Mouse (Mus musculus): ENCODE measurements around the gene Fbxw16. TPM values are rescaled to one million over a fixed set of nuclear protein-coding genes. Genes with fewer than 3 reads are reported as not detected.
"Not testable (repeated sequence)": the region's sequence is repeated elsewhere in the genome, so short reads cannot be mapped to it uniquely, and the experiment has no call there.

Fbxw16 gene
- not detected in 2 replicates for polyA plus RNA-seq (2012; rRNA removed)

DNA sequence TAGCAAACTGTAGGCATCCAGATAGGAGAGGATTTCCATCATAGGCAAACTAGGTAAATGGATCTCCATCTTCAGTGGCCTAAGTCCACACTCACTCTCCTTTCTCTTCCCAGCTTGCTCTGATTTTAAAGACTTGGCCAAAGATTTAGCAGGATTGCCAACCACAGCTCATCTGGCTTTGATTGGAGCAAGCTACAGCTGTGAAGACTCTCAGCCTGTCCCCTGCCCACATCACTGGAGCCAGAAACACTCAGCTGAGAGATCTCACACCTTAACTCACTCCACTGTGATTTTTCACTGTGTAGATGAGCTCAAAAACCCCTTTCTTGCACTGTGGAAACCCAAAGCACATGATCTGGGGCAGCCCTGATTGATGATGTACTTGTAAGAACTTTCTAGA lies at the start of gene Fbxw16:
Gene Fbxw16 (minus strand): TSS at position 101 of the 400 bp plus-strand sequence.
- TF ChIP-seq CTCF (IDR thresholded peaks at IDR 0.05; ENCODE audit: borderline replicate concordance, insufficient read depth, low read depth, low read length) (no peak), POLR2A (IDR thresholded peaks at IDR 0.05; ENCODE audit: borderline replicate concordance, insufficient read depth, low read length) (no peak)
- H3K4me3 ChIP-seq (replicated peaks; ENCODE audit: insufficient read depth, low read depth, low read length) = no peak within 1 kb of the TSS
- no peak within 1 kb of the TSS for H3K27ac ChIP-seq (ENCODE audit: insufficient read depth, low read length)
- no peaks in the 10 kb centered on the region; the same call in none of the 2 replicates for H3K27me3 ChIP-seq (ENCODE audit: control insufficient read depth, insufficient read depth, low read length)
- no peak for DNase-seq
- no peaks in the 10 kb centered on the region for H3K4me1 ChIP-seq (ENCODE audit: control insufficient read depth, insufficient read depth, low read length)

DNA sequence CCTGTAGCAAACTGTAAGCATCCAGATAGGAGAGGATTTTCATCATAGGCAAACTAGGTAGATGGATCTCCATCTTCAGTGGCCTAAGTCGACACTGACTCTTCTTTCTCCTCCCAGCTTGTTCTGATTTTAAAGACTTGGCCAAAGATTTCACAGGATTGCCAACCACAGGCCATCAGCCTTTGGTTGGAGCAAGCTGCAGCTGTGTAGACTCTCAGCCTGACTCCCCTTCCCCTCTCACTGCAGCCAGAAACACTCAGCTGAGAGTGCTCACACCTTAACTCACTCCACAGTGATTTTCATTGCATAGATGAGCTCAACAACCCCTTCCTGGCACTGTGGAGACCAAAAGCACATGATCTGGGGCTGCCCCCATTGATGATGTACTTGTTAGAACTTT lies 46.8 kb upstream of the Fbxw16 start, which contains the start of gene Fbxw19:
Gene Fbxw19 (minus strand): TSS at position 101 of the 400 bp plus-strand sequence.
- not testable (repeated sequence) for H3K4me3 ChIP-seq (replicated peaks; ENCODE audit: insufficient read depth, low read depth, low read length); H3K4me1 ChIP-seq (ENCODE audit: control insufficient read depth, insufficient read depth, low read length); H3K27me3 ChIP-seq (ENCODE audit: control insufficient read depth, insufficient read depth, low read length); H3K27ac ChIP-seq (ENCODE audit: insufficient read depth, low read length); DNase-seq
- WGBS = 71% methylated on average over 1 of the region's 1 CpGs

DNA sequence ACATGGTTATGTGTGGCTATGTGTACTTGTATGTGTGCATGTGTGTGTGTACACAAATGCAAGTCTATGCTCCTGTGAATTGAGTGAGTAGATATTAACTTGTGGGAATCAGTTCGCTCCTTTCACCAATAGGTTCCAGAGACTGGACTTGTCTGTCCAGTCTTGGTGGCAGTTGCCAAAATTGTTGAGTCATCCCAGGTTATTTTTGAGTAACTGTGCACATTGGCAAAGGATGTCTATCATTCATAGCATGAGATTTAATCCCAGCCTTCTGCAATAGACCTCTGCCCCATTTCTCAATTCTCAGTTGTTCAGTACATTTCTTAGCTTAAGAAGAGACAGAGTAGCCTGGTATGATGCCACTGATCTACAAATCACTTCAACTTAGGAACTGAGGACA lies 16.0 kb downstream of the Fbxw16 start:
- H3K27me3 ChIP-seq (ENCODE audit: control insufficient read depth, insufficient read depth, low read length) = no peaks in the 10 kb centered on the region
- no peak for DNase-seq
- H3K4me3 ChIP-seq (replicated peaks; ENCODE audit: insufficient read depth, low read depth, low read length) = no peak overlapping the region
- no peak for TF ChIP-seq CTCF (IDR thresholded peaks at IDR 0.05; ENCODE audit: borderline replicate concordance, insufficient read depth, low read depth, low read length)
- TF ChIP-seq POLR2A (IDR thresholded peaks at IDR 0.05; ENCODE audit: borderline replicate concordance, insufficient read depth, low read length) = no peak
- no peaks in the 10 kb centered on the region for H3K4me1 ChIP-seq (ENCODE audit: control insufficient read depth, insufficient read depth, low read length)
- no peak overlapping the region for H3K27ac ChIP-seq (ENCODE audit: insufficient read depth, low read length)
- WGBS = 85% methylated on average over 1 of the region's 1 CpGs

DNA sequence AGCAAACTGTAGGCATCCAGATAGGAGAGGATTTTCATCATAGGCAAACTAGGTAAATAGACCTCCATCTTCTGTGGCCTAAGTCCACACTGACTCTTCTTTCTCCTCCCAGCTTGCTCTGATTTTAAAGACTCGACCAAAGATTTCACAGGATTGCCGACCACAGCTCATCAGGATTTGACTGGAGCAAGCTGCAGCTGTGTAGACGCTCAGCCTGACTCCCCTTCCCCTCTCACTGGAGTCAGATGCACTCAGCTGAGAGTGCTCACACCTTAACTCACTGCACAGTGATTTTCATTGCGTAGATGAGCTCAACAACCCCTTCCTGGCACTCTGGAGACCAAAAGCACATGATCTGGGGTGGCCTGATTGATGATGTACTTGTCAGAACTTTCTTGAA lies 44.7 kb downstream of the Fbxw16 start, which contains the start of gene Fbxw22:
Gene Fbxw22 (minus strand): TSS at position 101 of the 400 bp plus-strand sequence.
- not testable (repeated sequence) for H3K27me3 ChIP-seq (ENCODE audit: control insufficient read depth, insufficient read depth, low read length); H3K27ac ChIP-seq (ENCODE audit: insufficient read depth, low read length); DNase-seq; H3K4me3 ChIP-seq (replicated peaks; ENCODE audit: insufficient read depth, low read depth, low read length); H3K4me1 ChIP-seq (ENCODE audit: control insufficient read depth, insufficient read depth, low read length)
- 68% methylated on average over 4 of the region's 4 CpGs for WGBS

Other genes starting within 250 kb of the Fbxw16 start
- not detected in 2 replicates for gene Fbxw20, start 214.4 kb downstream of the Fbxw16 start, polyA plus RNA-seq (2012; rRNA removed)
- gene Fbxw14, start 161.5 kb downstream of the Fbxw16 start, polyA plus RNA-seq (2012; rRNA removed) = not detected in 2 replicates
- gene Fbxw28, start 109.5 kb downstream of the Fbxw16 start, polyA plus RNA-seq (2012; rRNA removed) = not detected in 2 replicates
- gene Fbxw22, start 44.8 kb downstream of the Fbxw16 start, polyA plus RNA-seq (2012; rRNA removed) = not detected in 2 replicates
- gene Fbxw19, start 46.7 kb upstream of the Fbxw16 start, polyA plus RNA-seq (2012; rRNA removed) = not detected in 2 replicates
- not detected in 2 replicates for gene Fbxw15, start 119.1 kb upstream of the Fbxw16 start, polyA plus RNA-seq (2012; rRNA removed)
- not detected in 2 replicates for gene Fbxw24, start 176.9 kb upstream of the Fbxw16 start, polyA plus RNA-seq (2012; rRNA removed)
- not detected in 2 replicates for gene Fbxw25, start 215.5 kb upstream of the Fbxw16 start, polyA plus RNA-seq (2012; rRNA removed)

Data from cerebellum, adult 2 months (tissue).